Mouse (Mus musculus): Measurements from ENCODE around the gene Aig1.

DNA sequence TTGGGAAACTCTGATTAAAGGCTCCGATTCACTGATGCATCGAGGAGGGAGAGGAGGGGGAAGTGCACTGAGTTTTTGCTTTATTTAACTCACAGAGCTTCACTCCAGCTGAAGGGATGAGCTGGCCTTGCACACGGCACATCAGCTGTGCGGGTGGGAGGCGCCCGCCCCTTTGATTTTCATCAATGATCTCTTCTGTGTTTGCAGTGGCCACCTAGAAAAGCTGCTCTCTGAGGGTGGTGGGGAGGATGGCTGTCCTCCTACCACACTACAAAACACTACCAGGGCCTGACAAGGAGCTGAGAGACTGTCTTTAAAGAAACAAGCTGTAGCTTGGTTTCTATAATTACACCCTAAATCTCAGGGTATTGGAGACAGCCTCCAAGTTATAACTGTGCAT is 141.1 kb downstream of the Aig1 start:
- no peak for TF ChIP-seq POLR2A (IDR thresholded peaks at IDR 0.05; ENCODE audit: low read depth, low read length)
- no peak for TF ChIP-seq CTCF (IDR thresholded peaks at IDR 0.05; ENCODE audit: extremely low read depth, insufficient read depth, insufficient read length, insufficient replicate concordance)
